Mouse (Mus musculus): Measurements from ENCODE around the gene Syt3.

Syt3 gene

GRCm38 (mm10) chr7:44443268-44444173 lies 59.6 kb downstream of the Syt3 start:
- no peak for DNase-seq (ENCODE audit: extremely low read depth, low read depth)

GRCm38 (mm10) chr7:44444886-44445527 lies 61.1 kb downstream of the Syt3 start:
- DNase-seq (ENCODE audit: extremely low read depth, low read depth) = no peak

DNA sequence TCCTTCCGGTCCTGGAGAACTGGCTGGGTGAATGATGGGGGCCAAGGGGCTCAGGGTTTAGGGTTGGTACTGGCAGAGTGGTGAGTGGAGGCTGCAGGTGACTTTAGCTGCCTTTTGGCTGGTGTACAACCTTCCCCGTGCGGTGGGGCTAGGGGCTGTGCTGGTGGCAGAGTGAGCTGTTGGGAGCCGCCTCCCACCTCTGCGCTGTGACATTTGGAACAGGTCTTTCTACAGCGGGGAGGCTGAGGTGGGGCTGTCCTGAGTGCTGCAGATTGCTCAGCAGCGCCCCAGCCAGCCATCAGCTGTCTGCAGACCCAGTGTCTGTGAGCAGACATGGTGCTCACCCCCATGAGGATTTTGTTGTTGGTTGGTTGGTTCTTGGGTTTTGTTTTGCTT lies 61.6 kb downstream of the Syt3 start:
- no peak for DNase-seq (ENCODE audit: extremely low read depth, low read depth)

GRCm38 (mm10) chr7:44446070-44446855 lies 62.4 kb downstream of the Syt3 start:
- no peak for DNase-seq (ENCODE audit: extremely low read depth, low read depth)

Measured in MEL-GATA-1-ER (cell line).